Mouse (Mus musculus) kidney, adult 2 months (tissue): ENCODE data around the gene Snrnp70.

Experiments used
- CTCF ChIP-seq: fragments of 200-500 bp; conservative IDR thresholded peaks from 2 replicates; pipeline ENCODE4 v1.5.1; 2011; ENCODE audit warnings: low read depth, mild to moderate bottlenecking, control low read depth, low read length, moderate library complexity, mixed read lengths; ENCODE audit not compliant: insufficient read depth, insufficient read length
- POLR2A ChIP-seq: fragments of 200-500 bp; IDR thresholded peaks from one replicate; pipeline ENCODE4 v1.6.1; 2011; ENCODE audit warnings: low read depth, low read length, control low read depth

GRCm38 (mm10) chr7:45395129-45395541 lies 407 bp downstream of the Snrnp70 start:
- TF ChIP-seq POLR2A, result no peak
- TF ChIP-seq CTCF, result no peak
